Mouse (Mus musculus): ENCODE results near the gene Actrt3. TPM values are rescaled to one million over a fixed set of nuclear protein-coding genes. Genes with fewer than 3 reads are reported as not detected.
"Not testable (repeated sequence)": the region's sequence is repeated elsewhere in the genome, so short reads cannot be mapped to it uniquely, and the experiment has no call there.

The Actrt3 gene
- polyA plus RNA-seq, 1 experiment from 2014 or later, result 0.24 TPM

DNA sequence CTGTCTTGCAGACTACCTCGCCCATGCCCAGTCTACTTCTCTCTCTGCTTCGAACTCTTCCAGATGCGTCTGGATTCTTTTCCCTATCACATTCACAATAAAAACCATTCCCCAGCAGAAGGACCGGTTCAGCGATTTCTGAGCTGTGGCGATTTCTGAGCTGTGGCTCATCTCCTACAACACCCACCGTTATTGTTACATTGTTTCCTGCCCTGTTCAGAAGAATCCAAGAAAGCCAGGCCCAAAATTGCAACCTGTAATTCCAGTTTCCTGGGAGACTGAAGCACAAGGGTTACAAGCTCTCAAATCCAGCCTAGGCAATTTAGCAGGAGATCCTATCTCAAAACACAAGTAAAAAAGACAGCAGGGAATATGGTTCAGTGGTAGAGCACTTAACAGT is 2.5 kb downstream of the Actrt3 start:
- H3K27me3 ChIP-seq (ENCODE audit: control insufficient read depth, insufficient read depth, low read length), result 0 out of 2 replicates have a peak, but pooled peaks cover 2% of the 10 kb centered on the region
- no peak overlapping the region for H3K4me2 ChIP-seq (ENCODE audit: low read depth, severe bottlenecking)
- WGBS, result 82% methylated on average over 7 of the region's 7 CpGs
- H3K27ac ChIP-seq (replicated peaks; ENCODE audit: low read depth, low read length), result no peak overlapping the region
- ATAC-seq (ENCODE audit: insufficient number of reproducible peaks, low FRiP score, low TSS enrichment, low read depth) (no peak), DNase-seq (ENCODE audit: low spot score) (no peak)
- H3K36me3 ChIP-seq (ENCODE audit: control insufficient read depth, insufficient read depth, low read length), result no peaks in the 10 kb centered on the region
- H3K4me1 ChIP-seq (ENCODE audit: control insufficient read depth, insufficient read depth, low read length), result 0 out of 2 replicates have a peak, but pooled peaks cover 8% of the 10 kb centered on the region
- H3K9me3 ChIP-seq (ENCODE audit: control insufficient read depth, low read length), result no peaks in the 10 kb centered on the region
- no peak overlapping the region for H3K4me3 ChIP-seq (ENCODE audit: low read depth, low read length)
- no peak overlapping the region for H3K9ac ChIP-seq (ENCODE audit: low read length)

GRCm38 (mm10) chr3:30595111-30595832 is 4.5 kb downstream of the Actrt3 start:
- H3K4me2 ChIP-seq (ENCODE audit: low read depth, severe bottlenecking), result peak overlapping the region; percentile 58
- WGBS, result under 1% methylated on average over 57 of the region's 62 CpGs
- H3K9ac ChIP-seq (ENCODE audit: low read length), result peak overlapping the region; percentile 95
- H3K36me3 ChIP-seq (ENCODE audit: control insufficient read depth, insufficient read depth, low read length), result no peaks in the 10 kb centered on the region
- H3K4me1 ChIP-seq (ENCODE audit: control insufficient read depth, insufficient read depth, low read length), result 0 out of 2 replicates have a peak, but pooled peaks cover 8% of the 10 kb centered on the region
- 0 out of 2 replicates have a peak, but pooled peaks cover 2% of the 10 kb centered on the region for H3K27me3 ChIP-seq (ENCODE audit: control insufficient read depth, insufficient read depth, low read length)
- ATAC-seq (ENCODE audit: insufficient number of reproducible peaks, low FRiP score, low TSS enrichment, low read depth), result peak; percentile 69
- peak overlapping the region; percentile 80 for H3K4me3 ChIP-seq (ENCODE audit: low read depth, low read length)
- peak overlapping the region; percentile 1; the same call in 1 of the 2 replicates for H3K27ac ChIP-seq (replicated peaks; ENCODE audit: low read depth, low read length)
- peak; percentile 77 for DNase-seq (ENCODE audit: low spot score)
- H3K9me3 ChIP-seq (ENCODE audit: control insufficient read depth, low read length), result no peaks in the 10 kb centered on the region

DNA sequence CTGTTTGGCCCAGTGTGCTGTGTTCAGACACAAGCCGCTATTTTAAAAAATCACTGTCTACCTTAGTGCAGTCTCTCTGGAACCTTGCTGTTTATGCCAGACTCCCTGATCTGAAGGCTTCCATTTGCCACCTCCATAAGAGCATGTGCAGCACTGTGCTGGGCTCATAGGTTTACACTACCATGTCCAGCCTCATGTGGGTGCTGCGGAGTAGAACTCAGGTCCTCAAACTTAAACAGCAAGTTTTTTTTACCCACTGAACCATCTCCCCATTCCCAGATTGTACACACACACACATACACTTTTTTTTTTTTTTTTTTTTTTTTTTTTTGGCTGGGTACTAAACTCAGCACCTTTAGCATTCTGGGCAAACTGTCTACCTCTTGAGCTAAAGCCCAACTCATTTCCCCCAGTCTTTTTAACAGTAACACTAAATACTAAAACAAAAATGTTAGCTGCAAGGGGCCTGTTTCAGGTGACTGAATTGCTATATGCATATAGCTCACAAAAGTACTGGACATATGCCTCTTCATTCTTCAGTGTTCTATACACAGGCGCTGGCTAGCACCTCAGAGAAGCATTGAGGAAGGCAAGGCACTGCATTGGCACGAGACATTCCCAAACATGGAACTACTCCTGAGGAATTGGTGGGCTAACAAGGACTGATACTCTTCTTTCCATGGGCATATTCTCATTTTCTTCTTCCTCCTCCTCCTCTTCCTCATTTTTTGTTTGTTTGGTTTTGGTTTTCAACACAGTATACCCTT is 5.8 kb downstream of the Actrt3 start:
- Histone ChIP-seq H3K36me3 (ENCODE audit: control insufficient read depth, insufficient read depth, low read length) (no peaks in the 10 kb centered on the region), H3K4me3 (ENCODE audit: low read depth, low read length) (no peak overlapping the region), H3K4me2 (ENCODE audit: low read depth, severe bottlenecking) (no peak overlapping the region), H3K27ac (replicated peaks; ENCODE audit: low read depth, low read length) (no peak overlapping the region), H3K27me3 (ENCODE audit: control insufficient read depth, insufficient read depth, low read length) (no peaks in the 10 kb centered on the region), H3K9me3 (ENCODE audit: control insufficient read depth, low read length) (no peaks in the 10 kb centered on the region), H3K4me1 (ENCODE audit: control insufficient read depth, insufficient read depth, low read length) (0 out of 2 replicates have a peak, but pooled peaks cover 3% of the 10 kb centered on the region), H3K9ac (ENCODE audit: low read length) (no peak overlapping the region)
- DNase-seq (ENCODE audit: low spot score) (peak; percentile 49), ATAC-seq (ENCODE audit: insufficient number of reproducible peaks, low FRiP score, low TSS enrichment, low read depth) (no peak)
- 81% methylated on average over 4 of the region's 4 CpGs for WGBS

- no peak overlapping the region for H3K4me2 ChIP-seq (ENCODE audit: low read depth, severe bottlenecking)
- peak; percentile 45 for DNase-seq (ENCODE audit: low spot score)
- H3K27ac ChIP-seq (replicated peaks; ENCODE audit: low read depth, low read length), result no peak overlapping the region
- 0 out of 2 replicates have a peak, but pooled peaks have one; percentile 44 for ATAC-seq (ENCODE audit: insufficient number of reproducible peaks, low FRiP score, low TSS enrichment, low read depth)
- H3K4me3 ChIP-seq (ENCODE audit: low read depth, low read length), result no peak overlapping the region
- H3K27me3 ChIP-seq (ENCODE audit: control insufficient read depth, insufficient read depth, low read length), result no peaks in the 10 kb centered on the region
- 0 out of 2 replicates have a peak, but pooled peaks cover 3% of the 10 kb centered on the region for H3K4me1 ChIP-seq (ENCODE audit: control insufficient read depth, insufficient read depth, low read length)
- WGBS, result 0% methylated on average over 2 of the region's 2 CpGs
- H3K36me3 ChIP-seq (ENCODE audit: control insufficient read depth, insufficient read depth, low read length), result no peaks in the 10 kb centered on the region
- H3K9me3 ChIP-seq (ENCODE audit: control insufficient read depth, low read length), result no peaks in the 10 kb centered on the region
- H3K9ac ChIP-seq (ENCODE audit: low read length), result no peak overlapping the region
Observed at GRCm38 (mm10) chr3:30592418-30592853, 7.3 kb downstream of the Actrt3 start.

DNA sequence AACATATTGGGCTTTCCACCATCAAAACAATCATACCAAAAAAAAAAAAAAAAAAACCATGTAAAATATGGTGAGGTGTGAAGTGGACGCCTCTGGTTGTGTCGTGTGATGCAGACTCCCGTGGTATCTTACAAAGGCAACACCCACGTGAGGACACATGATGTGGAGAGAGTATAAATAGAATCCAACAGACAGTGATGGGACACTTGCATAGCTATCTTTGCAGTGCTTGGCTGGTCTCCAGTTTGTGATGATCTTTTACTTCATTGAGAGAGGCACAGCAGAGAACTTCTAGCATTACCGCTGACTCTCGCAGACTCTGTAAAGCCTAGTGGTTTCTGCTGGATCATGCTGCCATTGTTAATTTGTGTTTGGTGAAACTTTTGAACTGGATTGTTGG is 10.9 kb downstream of the Actrt3 start:
- WGBS, result 90% methylated on average over 6 of the region's 6 CpGs
- Histone ChIP-seq H3K4me1 (ENCODE audit: control insufficient read depth, insufficient read depth, low read length) (no peaks in the 10 kb centered on the region), H3K27ac (replicated peaks; ENCODE audit: low read depth, low read length) (no peak overlapping the region), H3K9ac (ENCODE audit: low read length) (no peak overlapping the region), H3K27me3 (ENCODE audit: control insufficient read depth, insufficient read depth, low read length) (no peaks in the 10 kb centered on the region), H3K36me3 (ENCODE audit: control insufficient read depth, insufficient read depth, low read length) (no peaks in the 10 kb centered on the region), H3K4me2 (ENCODE audit: low read depth, severe bottlenecking) (no peak overlapping the region), H3K4me3 (ENCODE audit: low read depth, low read length) (no peak overlapping the region), H3K9me3 (ENCODE audit: control insufficient read depth, low read length) (no peaks in the 10 kb centered on the region)
- DNase-seq (ENCODE audit: low spot score) (no peak), ATAC-seq (ENCODE audit: insufficient number of reproducible peaks, low FRiP score, low TSS enrichment, low read depth) (no peak)

DNA sequence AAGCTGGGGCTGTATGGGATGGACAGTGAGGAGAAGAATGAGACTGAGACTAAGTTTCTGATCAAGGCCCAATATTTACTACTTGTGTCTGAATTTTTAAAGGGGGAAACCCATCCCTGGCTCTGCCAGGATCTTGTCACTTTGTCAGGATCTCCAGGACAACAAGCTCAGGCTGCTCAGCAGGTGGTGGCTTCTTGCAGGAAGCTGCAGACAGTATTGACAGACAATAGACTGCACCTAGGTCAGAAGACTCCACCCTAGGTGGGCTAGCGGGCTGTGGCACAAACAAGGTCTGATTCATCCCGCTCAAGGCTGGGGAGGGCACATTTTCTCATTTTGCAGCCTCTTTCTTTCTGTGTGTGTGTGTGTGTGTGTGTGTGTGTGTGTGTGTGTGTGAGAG is 26.2 kb downstream of the Actrt3 start:
- Histone ChIP-seq H3K4me2 (ENCODE audit: low read depth, severe bottlenecking) (no peak overlapping the region), H3K4me3 (ENCODE audit: low read depth, low read length) (no peak overlapping the region), H3K4me1 (ENCODE audit: control insufficient read depth, insufficient read depth, low read length) (no peaks in the 10 kb centered on the region), H3K27ac (replicated peaks; ENCODE audit: low read depth, low read length) (no peak overlapping the region), H3K9me3 (ENCODE audit: control insufficient read depth, low read length) (no peaks in the 10 kb centered on the region), H3K36me3 (ENCODE audit: control insufficient read depth, insufficient read depth, low read length) (no peaks in the 10 kb centered on the region), H3K9ac (ENCODE audit: low read length) (no peak overlapping the region), H3K27me3 (ENCODE audit: control insufficient read depth, insufficient read depth, low read length) (no peaks in the 10 kb centered on the region)
- 20% methylated on average over 2 of the region's 2 CpGs for WGBS
- DNase-seq (ENCODE audit: low spot score) (no peak), ATAC-seq (ENCODE audit: insufficient number of reproducible peaks, low FRiP score, low TSS enrichment, low read depth) (no peak)

GRCm38 (mm10) chr3:30566333-30566732 is 33.4 kb downstream of the Actrt3 start:
- no CpG with 5 or more reads among the region's 2 CpGs for WGBS

DNA sequence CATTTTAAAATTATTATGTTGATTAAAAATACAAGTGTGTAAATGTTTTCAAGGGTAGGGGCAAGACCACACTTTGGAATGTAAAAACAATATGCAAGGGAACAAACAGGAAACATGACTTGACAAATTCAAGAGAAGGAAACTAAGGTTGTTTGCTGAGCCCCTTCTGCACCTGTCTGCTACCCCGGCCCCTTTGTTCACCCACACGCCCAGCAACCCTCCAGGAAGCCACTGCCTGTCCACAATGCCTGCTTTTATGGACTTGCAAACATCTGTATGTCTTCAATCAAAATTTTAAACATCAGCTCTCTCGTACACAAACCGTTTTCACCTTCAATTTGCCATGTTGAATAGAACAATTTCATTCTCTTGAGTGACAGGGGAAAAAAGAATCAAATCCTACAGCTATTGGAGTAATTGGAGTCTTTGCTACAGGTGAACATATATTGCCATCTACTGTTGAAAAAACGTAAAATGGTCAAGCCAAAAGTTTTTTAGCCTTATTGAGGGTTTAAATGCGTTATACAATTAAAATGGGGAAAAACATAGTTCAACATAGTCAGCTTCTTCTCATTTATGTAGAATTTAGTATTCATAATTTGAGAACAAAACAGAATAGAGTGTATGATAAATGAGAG is 38.9 kb downstream of the Actrt3 start:
- no peak overlapping the region for H3K4me2 ChIP-seq (ENCODE audit: low read depth, severe bottlenecking)
- ATAC-seq (ENCODE audit: insufficient number of reproducible peaks, low FRiP score, low TSS enrichment, low read depth), result no peak
- H3K36me3 ChIP-seq (ENCODE audit: control insufficient read depth, insufficient read depth, low read length), result no peaks in the 10 kb centered on the region
- H3K9me3 ChIP-seq (ENCODE audit: control insufficient read depth, low read length), result no peaks in the 10 kb centered on the region
- H3K4me3 ChIP-seq (ENCODE audit: low read depth, low read length), result no peak overlapping the region
- WGBS, result 48% methylated on average over 6 of the region's 6 CpGs
- no peak overlapping the region for H3K9ac ChIP-seq (ENCODE audit: low read length)
- no peak for DNase-seq (ENCODE audit: low spot score)
- H3K4me1 ChIP-seq (ENCODE audit: control insufficient read depth, insufficient read depth, low read length), result no peaks in the 10 kb centered on the region
- no peak overlapping the region for H3K27ac ChIP-seq (replicated peaks; ENCODE audit: low read depth, low read length)
- no peaks in the 10 kb centered on the region for H3K27me3 ChIP-seq (ENCODE audit: control insufficient read depth, insufficient read depth, low read length)

More at GRCm38 (mm10) chr3:30566333-30566732, 33.4 kb downstream of the Actrt3 start:
- H3K36me3 ChIP-seq (ENCODE audit: control insufficient read depth, insufficient read depth, low read length); H3K4me1 ChIP-seq (ENCODE audit: control insufficient read depth, insufficient read depth, low read length); H3K9ac ChIP-seq (ENCODE audit: low read length); ATAC-seq (ENCODE audit: insufficient number of reproducible peaks, low FRiP score, low TSS enrichment, low read depth); H3K9me3 ChIP-seq (ENCODE audit: control insufficient read depth, low read length); DNase-seq (ENCODE audit: low spot score); H3K4me2 ChIP-seq (ENCODE audit: low read depth, severe bottlenecking); H3K27ac ChIP-seq (replicated peaks; ENCODE audit: low read depth, low read length); H3K27me3 ChIP-seq (ENCODE audit: control insufficient read depth, insufficient read depth, low read length); H3K4me3 ChIP-seq (ENCODE audit: low read depth, low read length): not testable (repeated sequence)
